Mouse (Mus musculus) megakaryocyte, embryonic 14.5 days (primary cell): Measurements from ENCODE around the gene Olfr469. TPM values are rescaled to one million over a fixed set of nuclear protein-coding genes. Genes with fewer than 3 reads are reported as not detected.
"Not testable (repeated sequence)": the region's sequence is repeated elsewhere in the genome, so short reads cannot be mapped to it uniquely, and the experiment has no call there.

Experiments used
- H3K27me3 ChIP-seq: replicated peaks from 2 replicates; pipeline ENCODE3; 2012; ENCODE audit warnings: inconsistent platforms
- H3K36me3 ChIP-seq: replicated peaks from 2 replicates; pipeline ENCODE3; 2012; ENCODE audit warnings: low read length, inconsistent platforms, mixed read lengths
- H3K4me1 ChIP-seq: 2 replicates; pipeline ENCODE4 v1.6.1; 2012; ENCODE audit warnings: inconsistent platforms
- H3K4me3 ChIP-seq: replicated peaks from 2 replicates; pipeline ENCODE3; 2012; ENCODE audit warnings: moderate library complexity, mild to moderate bottlenecking, inconsistent platforms
- H3K9me3 ChIP-seq: 2 replicates; pipeline ENCODE4 v1.6.1; 2012; ENCODE audit warnings: inconsistent platforms
- FLI1 ChIP-seq: IDR thresholded peaks from 2 replicates; pipeline ENCODE4 v1.6.1; 2012; ENCODE audit warnings: low read length, inconsistent platforms, mixed read lengths
- GATA1 ChIP-seq: IDR thresholded peaks from 3 replicates; pipeline ENCODE4 v1.6.1; 2012; ENCODE audit warnings: mixed read lengths, low read length, inconsistent platforms, borderline replicate concordance
- polyA plus RNA-seq: library from polyadenylated mRNA; stranded (reverse); fragments of >175 nt; gene quantifications from 2 replicates; pipeline ENCODE4 v1.2.3, GENCODE M21; 2012; ENCODE audit warnings: low replicate concordance; ENCODE audit not compliant: insufficient read depth

Gene Olfr469
- not detected in 2 replicates for polyA plus RNA-seq

GRCm38 (mm10) chr7:107825441-107825840 is at the start of gene Olfr469:
Olfr469 (minus strand) TSS chr7:107825541.
- not testable (repeated sequence) for H3K4me1 ChIP-seq, H3K27me3 ChIP-seq, H3K36me3 ChIP-seq, H3K9me3 ChIP-seq, H3K4me3 ChIP-seq

DNA sequence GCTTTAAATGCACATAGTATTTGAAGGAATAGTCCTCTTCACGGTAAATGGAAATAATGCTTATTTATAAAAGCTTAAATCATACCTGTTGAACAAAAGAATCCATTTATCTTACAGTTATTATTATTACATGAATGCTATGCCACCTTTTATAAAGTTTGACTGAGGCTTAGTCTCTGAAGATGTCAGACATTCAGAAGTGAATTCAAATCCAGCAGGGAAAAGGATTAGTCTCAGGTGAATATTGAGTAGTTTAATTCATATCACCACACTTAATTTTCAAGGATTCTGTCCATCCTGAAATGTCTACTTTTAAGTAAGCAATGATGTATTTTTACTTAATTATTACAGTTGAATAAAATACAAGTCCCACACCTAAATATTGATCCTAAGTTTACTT is 22.0 kb upstream of the Olfr469 start, which contains the start of gene Olfr470:
Gene Olfr470 (minus strand): TSS at position 101 of the 400 bp plus-strand sequence.
- H3K36me3 ChIP-seq, H3K9me3 ChIP-seq, H3K4me3 ChIP-seq, H3K27me3 ChIP-seq, H3K4me1 ChIP-seq: not testable (repeated sequence)

GRCm38 (mm10) chr7:107841719-107842118 is 16.4 kb upstream of the Olfr469 start:
- no peak for TF ChIP-seq GATA1
- no peak for TF ChIP-seq FLI1
- Histone ChIP-seq H3K4me1 (no peaks in the 10 kb centered on the region), H3K27me3 (no peaks in the 10 kb centered on the region), H3K36me3 (no peaks in the 10 kb centered on the region), H3K4me3 (no peak overlapping the region), H3K9me3 (no peaks in the 10 kb centered on the region)

DNA sequence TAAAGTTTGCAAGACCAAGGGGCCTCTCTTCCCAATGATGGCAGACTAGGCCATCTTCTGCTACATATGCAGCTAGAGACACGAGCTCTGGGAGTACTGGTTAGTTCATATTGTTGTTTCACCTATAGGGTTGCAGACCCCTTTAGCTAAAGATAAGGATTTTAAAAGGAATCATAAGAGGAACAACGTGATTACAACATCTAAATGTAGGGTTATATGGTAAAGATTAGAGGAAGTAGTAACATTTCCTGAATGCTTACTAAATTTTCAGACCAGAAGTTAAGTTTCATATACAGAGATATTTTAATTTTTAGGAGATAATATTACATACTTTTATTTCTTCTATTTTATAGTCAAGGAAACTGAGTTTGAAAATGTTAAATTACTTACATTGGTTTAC is 1.5 kb downstream of the Olfr469 start:
- not testable (repeated sequence) for H3K36me3 ChIP-seq, H3K9me3 ChIP-seq, H3K27me3 ChIP-seq, H3K4me1 ChIP-seq, H3K4me3 ChIP-seq

DNA sequence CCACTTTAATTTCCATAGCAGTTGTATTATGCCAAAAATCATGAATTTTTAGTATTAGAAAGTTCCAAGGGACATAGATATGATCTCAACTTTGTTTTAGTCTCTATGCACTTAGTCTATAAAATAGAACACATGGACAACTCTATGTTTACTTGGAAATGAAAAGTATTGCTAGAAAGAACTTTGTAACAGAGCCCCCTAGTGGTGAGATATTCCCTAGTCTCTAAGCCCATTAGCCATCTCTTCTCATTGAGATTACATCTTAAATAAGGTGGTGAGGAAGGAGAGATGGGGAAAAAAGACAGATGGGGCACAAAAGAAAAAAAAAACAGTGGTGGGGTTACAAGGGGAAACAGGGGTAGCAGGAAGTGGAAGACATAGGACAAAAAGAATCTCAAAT is 5.9 kb downstream of the Olfr469 start:
- no peak for TF ChIP-seq FLI1
- TF ChIP-seq GATA1: no peak
- Histone ChIP-seq H3K4me3 (no peak overlapping the region), H3K27me3 (no peaks in the 10 kb centered on the region), H3K9me3 (no peaks in the 10 kb centered on the region), H3K4me1 (no peaks in the 10 kb centered on the region), H3K36me3 (no peaks in the 10 kb centered on the region)

DNA sequence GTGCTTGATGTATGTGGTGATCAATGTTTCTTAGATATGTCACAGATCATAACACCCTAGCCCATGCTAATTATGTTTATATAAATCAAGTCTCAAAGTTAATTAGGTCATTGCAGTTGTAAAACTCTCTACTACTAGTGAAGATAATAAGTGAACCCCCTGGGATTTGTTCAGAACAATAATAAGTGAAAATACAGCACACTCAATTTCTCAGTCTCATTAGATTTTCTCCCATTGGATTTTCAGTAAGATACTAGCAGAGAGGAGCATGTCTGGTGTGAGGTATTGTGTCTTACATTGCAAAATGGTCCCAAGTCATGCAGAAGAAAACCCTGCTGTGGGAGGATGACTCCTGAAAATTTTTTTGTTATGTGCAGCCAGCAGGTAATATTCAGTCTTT is 13.4 kb downstream of the Olfr469 start, which contains the start of gene Olfr467:
Gene Olfr467 (plus strand): TSS at position 301 of the 400 bp plus-strand sequence.
- 0 out of 2 replicates have a peak, but pooled peaks cover 2% of the 10 kb centered on the region for H3K9me3 ChIP-seq
- no peaks in the 10 kb centered on the region for H3K4me1 ChIP-seq
- H3K4me3 ChIP-seq: no peak within 1 kb of the TSS
- H3K36me3 ChIP-seq: no peaks in the 10 kb centered on the region
- TF ChIP-seq FLI1 (no peak), GATA1 (no peak)
- no peaks in the 10 kb centered on the region for H3K27me3 ChIP-seq

GRCm38 (mm10) chr7:107802138-107802537 is 23.2 kb downstream of the Olfr469 start:
- Histone ChIP-seq H3K4me3 (no peak overlapping the region), H3K4me1 (no peaks in the 10 kb centered on the region), H3K9me3 (peaks cover 5% of the 10 kb centered on the region; the same call in 1 of the 2 replicates), H3K27me3 (no peaks in the 10 kb centered on the region), H3K36me3 (no peaks in the 10 kb centered on the region)
- TF ChIP-seq GATA1: no peak
- TF ChIP-seq FLI1: no peak

- Histone ChIP-seq H3K4me3 (no peak within 1 kb of the TSS), H3K36me3 (no peaks in the 10 kb centered on the region), H3K9me3 (peaks cover 5% of the 10 kb centered on the region; the same call in 1 of the 2 replicates), H3K4me1 (no peaks in the 10 kb centered on the region), H3K27me3 (no peaks in the 10 kb centered on the region)
- TF ChIP-seq FLI1 (no peak), GATA1 (no peak)
Measured at GRCm38 (mm10) chr7:107801108-107801507, 24.2 kb downstream of the Olfr469 start, which contains the start of gene Ovch2. Ovch2 (minus strand) TSS chr7:107801208.

- H3K27me3 ChIP-seq: no peaks in the 10 kb centered on the region
- H3K36me3 ChIP-seq: no peaks in the 10 kb centered on the region
- H3K9me3 ChIP-seq: no peaks in the 10 kb centered on the region
- H3K4me1 ChIP-seq: no peaks in the 10 kb centered on the region
- no peak overlapping the region for H3K4me3 ChIP-seq
- TF ChIP-seq GATA1 (no peak), FLI1 (no peak)
Measured at GRCm38 (mm10) chr7:107796500-107796899, 28.8 kb downstream of the Olfr469 start.

- H3K4me1 ChIP-seq: no peaks in the 10 kb centered on the region
- TF ChIP-seq FLI1 (no peak), GATA1 (no peak)
- no peaks in the 10 kb centered on the region for H3K36me3 ChIP-seq
- peaks cover 4% of the 10 kb centered on the region for H3K27me3 ChIP-seq
- H3K9me3 ChIP-seq: no peaks in the 10 kb centered on the region
- H3K4me3 ChIP-seq: no peak overlapping the region
Measured at GRCm38 (mm10) chr7:107787977-107788620, 37.2 kb downstream of the Olfr469 start.

- H3K4me3 ChIP-seq: no peak overlapping the region
- TF ChIP-seq FLI1 (no peak), GATA1 (no peak)
- no peaks in the 10 kb centered on the region for H3K36me3 ChIP-seq
- no peaks in the 10 kb centered on the region for H3K27me3 ChIP-seq
- no peaks in the 10 kb centered on the region for H3K4me1 ChIP-seq
- no peaks in the 10 kb centered on the region for H3K9me3 ChIP-seq
Measured at GRCm38 (mm10) chr7:107779611-107780010, 45.7 kb downstream of the Olfr469 start.
